Mouse (Mus musculus) right cerebral cortex, postnatal 25 days (tissue): ENCODE measurements around the gene Mark1.
A peak's percentile ranks its signal among the peaks of the same experiment; 100 is the strongest.

ENCODE experiments used
- DNase-seq: peaks from one replicate; pipeline ENCODE4 v3.0.0; 2022

Mark1 gene

DNA sequence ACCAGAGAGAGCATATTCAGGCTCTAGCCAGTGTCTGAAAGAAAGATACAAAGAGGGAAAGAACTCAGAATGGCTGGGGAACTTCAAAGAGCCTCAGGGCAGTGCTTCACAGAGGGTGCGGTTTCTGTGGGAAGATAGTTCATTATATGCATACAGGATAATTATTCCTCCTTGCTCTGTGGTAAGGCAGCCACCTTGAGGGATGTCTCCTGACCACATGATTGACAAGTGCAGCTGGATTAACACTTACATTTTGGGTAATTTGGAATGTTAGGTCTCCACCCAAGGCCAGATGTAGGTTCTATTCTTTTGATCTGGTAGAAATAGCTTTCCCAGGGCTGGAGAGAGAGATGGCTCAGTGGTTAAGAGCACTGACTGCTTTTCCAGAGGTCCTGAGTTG is 113.2 kb downstream of the Mark1 start:
- DNase-seq: no peak

DNA sequence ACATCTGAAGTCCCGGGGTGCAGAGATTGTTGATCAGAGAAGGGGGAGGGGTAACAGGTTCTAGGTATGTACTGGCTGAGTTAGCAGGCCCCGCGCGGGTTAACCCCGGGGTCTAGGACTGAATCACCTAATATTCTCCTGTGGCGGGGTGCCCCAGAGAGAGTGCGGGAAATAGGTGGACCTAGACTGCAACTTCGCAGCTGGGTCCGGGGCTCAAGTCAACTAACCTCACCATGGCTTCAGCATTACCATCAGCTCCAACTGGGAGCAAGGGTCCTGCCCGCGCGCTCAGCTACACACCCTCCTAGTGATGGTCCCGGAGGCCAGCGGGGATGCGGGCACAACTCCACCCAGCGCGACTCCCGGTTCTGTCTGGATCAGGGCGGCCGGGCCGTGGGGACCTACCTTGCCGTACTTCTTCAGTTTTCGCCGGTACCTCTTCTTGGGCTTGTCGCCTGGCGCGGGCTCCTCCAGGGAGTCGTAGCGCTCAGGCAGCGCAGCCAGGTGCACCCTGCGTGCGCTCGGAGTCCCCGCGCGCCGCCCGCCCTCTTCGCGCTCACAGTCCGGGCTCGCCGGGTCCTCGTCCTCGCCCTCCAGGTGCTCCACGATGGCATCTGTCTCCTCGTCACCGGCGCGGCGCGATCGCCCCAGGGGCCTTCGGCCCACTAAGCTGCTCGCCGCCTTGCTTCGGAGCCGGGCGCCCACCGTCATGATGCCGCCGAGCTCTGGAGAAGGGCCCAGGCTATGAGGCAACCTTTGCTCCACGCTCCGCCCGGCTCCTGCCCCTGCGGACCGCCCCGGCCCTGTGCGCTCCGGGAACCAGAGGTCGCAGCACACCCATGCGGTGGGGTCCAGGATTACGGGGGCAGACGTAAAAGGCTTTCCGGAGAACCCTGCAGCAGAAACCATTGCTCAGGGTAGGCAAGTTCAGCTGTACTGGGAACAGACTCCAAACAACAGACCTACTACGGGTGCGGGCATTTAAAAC is 116.8 kb downstream of the Mark1 start, which contains the start of gene C130074G19Rik:
Gene C130074G19Rik (minus strand): TSS at position 938 of the 988 bp plus-strand sequence.
- DNase-seq: peak; percentile 50

DNA sequence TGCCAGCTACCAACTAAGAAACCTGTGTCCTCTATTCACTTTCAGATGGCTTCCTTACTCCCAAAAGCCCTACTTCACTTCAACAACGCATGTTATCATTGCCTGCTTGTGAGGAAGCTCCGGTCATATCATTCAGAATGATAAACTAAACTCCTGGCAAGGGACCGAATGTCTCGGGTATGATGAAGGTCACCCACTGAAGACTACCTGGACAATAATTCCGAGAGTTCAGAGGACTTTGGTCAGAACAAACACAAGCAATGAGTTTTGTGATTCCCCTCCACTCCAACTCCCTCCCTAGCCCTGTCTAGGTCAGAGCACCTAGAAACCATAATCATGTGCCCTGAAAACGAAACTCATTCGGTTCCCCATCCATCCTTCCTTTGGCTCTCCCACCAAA is 117.5 kb downstream of the Mark1 start:
- DNase-seq: no peak

DNA sequence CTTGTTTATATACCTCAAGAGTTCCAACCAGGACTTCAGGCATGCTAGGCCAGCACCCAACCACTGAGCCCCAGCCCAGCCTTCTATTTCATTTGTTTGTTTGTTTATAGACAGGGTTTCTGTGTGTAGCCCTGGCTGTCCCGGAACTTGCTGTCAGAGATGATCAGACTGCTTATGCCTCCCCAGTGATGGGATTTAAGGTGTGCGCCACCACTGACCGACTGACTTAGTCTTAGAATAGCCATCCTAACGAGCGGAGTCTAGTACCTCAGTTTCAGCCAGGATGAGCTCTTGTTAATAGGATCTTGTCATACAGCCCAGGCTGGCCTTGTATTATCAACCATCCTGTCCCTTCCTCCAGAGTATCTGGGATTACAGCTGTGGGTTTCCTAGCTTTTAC is 118.2 kb downstream of the Mark1 start:
- no peak for DNase-seq

DNA sequence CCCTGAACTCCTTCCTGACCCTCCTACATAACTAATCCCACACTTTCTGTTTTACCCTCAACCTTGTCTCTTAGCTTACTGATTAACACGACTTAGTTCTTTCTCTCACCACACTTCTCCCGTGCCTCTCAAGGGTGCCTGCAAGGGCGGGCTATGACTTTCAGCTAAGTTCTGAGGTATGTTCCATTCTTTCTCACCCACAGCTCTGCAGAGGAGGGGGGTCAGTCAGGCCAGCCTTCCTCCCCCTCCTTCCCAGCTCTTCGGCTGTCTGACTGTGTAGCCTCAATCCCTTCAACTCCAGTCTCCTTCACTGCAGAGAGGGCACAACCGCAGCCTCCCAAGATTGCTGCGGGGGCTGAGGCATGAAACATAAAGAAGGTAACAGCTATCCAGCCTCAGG is 120.5 kb downstream of the Mark1 start:
- DNase-seq: no peak

DNA sequence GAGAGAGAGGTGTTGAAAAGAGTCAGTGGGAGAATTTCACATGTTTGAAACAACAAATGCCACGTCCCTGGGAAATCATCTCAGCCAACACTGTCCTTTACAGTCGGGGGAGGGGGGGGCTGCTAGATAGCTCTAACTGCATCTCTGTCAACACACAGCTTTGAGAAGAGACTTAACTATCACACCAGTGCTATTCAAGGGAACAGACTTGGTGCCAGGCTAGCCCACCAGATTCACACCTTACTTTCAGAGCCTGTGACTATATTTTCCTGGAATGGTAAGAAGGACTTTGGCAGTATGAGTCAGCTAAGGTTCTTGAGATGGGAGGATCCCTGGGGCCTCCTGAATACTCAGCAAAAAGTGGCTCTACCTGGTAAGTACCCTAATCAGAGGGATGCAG is 122.1 kb downstream of the Mark1 start:
- DNase-seq: no peak

DNA sequence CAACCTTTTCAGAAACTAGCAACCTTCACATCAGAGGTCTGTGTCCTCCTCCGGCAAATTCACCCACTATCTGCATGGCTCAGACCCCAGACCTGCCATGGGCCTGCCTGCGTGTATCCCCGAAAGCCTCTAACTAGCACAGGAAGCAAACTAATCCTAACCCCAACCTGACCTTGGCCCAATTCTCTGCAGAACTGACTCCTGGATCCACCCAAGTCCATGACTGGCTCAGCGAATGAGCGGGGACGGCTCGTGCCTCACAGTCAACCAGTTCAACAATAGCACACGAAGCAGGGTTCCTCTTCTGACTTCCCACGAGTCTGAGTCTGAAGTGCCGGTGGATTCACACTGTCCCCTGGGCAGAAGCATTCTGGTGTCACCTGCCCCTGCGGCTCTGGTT is 125.5 kb downstream of the Mark1 start:
- DNase-seq: no peak

DNA sequence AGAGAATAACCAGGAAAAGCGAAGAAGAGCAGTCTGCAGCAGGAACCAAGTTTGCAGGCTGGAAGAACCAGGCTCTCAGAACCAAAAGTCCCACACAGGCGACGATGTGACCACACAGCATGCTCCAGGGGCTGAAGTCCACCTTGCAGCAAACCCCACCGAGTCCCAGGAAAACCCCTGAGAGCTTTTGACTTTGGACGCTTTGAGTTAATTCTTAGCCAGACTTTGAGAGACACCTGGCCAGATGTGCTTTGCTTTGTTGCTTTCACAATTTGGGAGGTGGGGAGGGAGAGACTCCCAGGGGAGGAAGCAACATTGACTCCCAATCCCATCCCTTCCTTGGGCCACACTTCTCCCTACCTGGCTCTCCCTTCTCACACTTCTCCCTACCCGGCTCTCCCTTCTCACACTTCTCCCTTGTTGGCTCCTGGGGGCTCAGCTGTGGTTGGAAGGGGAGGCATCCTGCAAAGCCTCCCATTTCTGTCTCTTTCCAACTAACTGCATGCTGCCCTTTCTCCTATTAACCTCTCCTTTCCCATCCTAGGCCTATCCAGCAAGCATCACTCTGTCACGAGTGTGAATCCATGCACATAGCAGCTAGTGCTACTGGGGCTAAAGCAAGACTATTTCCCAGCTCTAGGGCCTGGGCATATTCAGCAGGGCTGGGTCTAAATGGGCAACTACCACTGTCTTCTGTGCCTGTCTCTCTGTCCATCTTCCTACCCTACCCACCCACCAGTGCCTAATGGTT is 127.1 kb downstream of the Mark1 start:
- DNase-seq: no peak

DNA sequence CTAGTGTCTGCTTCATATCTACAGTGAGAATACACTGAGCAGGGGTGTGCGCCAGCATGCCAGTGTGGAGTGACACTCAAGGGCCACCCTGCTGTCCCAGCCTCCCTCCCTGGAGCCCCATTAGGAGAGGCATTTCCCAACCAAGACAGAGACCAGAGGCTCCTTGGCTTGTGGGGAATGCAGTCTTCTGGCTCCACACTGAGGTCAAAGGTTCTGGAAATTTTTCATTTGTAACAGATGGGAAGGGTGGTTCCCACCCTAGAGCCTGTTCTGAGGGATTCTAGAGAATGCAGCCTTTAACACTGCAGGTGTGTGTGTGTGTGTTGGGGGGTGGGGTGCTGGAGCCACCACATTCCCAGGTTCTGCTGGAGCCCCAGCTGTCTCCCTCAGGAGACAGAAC is 127.9 kb downstream of the Mark1 start:
- no peak for DNase-seq

DNA sequence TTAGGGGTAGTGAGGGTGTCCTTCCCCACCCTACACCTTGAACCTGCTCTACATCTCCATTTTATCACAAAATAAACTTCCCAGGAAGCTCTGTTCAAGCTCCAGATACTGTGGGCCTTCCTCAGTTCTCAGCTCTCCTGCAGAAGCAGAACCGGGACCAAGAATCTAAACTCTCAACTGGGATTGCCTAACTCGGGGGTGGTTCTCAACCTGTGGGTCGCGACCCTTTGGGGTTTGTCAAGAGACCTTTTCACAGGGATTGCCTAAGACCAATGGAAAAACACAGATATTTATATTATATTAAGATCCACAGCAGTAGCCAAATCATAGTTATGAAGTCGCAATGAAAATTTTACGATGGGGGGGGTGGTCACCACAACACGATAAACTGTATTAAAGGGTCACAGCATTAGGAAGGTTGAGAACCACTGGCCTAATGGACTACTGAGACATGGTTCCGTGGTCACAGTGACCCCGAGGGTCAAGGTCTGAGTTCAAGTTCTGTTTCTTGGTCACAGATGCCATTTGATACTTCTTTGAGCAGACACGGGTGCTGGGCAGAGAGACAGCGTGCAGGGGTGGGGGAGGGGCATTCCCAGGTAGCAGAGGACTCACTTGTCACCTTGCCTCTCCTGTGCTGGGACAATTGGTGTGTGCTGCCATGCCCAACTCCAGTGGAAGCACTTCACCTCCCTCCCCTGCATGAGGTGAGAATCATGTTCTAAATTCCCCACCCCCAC is 128.6 kb downstream of the Mark1 start:
- DNase-seq: no peak

DNA sequence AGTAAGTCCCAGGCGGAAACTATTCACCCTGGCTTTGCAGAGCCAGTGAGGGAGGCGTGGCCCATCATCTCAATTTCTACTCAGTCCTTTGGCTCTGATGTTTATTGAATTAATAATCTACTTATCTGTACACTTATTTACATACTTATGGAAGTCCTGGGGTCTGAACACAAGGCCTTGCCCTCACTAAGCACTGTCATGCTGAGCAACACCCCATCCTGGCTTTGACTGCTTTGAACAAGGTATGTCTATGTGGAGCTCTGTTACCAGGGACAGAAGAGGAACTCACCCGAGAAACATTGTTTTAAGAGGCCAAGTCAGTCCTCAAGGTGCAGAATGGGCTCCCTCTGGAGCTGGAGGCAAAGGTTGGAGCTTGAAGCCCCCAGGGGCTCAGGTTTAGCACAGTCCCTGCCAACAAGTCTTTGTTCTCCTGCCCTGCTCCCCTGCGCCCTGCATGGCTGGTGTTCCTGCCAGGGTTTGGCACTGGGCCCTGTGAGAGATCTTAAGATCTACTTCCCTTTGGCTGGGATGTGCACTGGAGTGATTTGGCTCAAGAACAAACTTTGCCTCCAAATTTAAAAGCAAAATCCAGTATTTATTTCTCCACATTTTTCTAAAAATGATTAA is 129.3 kb downstream of the Mark1 start:
- DNase-seq: no peak

DNA sequence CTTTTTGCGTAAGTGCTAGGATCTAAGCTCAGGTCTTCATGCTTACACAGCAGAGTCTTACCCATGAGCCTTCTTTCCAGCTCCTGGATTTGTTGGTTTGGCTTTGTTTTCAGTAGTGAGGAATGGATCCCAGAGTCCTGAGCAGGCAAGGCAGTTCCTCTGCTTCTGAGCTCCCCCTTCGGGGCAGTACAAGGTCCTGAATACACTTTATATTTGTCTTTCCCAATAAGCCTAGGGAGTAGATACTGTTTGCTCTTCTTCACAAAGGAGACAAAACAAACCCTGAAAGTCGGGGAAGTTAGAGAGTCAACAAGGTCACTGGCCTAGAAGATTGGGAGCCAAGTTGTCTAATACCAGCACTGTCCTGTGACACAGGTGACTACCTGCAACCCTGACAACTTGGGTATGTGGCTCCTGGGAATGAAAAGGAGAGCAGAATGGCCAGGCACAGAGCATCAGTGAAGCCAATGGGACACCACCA is 131.7 kb downstream of the Mark1 start:
- DNase-seq: no peak

DNA sequence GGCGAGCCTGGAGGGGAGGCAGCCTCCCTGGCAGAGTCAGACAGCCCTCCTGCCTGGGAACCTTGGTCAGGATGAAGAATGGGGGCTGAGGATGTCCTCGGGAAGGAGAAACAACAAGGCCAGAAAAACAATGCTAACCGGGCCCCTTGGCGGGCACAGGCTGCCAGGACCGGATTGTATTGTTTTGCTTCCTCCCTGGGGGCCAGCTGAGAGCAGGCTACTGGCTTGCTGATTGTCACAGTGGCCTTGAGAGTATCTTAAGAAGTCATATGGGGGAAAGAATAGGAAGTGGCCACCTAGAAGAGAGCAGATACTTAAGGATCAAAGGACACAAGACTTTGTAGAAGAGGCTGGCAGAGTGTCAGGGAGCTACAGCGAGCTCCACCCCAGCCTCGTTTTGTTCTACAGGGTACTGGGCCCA is 135.0 kb downstream of the Mark1 start:
- DNase-seq: no peak

DNA sequence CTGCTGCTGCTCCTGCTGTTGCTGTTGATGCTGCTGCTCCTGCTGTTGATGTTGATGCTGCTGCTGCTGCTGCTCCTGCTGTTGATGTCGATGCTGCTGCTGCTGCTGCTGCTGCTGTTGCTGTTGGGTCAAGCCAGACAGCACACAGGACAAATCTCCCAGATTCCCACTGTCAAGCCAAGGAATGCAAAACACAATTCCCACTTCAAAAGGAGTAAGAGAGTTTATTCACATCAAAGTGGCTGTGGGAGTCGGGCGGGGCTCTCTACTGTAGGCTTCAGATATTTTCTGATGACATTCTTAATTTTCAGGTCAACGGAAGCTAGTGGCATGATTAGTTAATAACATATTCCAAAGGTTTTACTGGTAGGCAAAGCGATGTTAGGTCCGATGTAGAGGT is 136.7 kb downstream of the Mark1 start:
- DNase-seq: no peak

DNA sequence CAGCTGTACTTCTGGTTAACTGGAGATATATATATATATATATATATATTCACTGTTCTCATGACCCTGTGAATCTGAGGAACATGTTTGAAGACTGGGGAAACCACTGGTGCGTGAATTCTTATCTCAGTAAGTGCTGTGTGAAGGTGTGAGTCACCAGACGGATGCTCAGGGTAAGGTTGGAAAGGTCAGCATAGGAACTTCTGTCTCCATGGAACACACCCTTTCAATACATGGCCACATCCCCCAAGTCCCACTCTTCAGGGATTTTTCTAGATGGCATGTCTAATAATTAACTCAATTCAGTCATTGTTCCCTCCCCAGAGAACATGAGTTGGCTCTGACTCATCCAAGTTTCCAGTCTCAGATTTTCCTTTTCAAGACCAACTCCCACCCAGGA is 137.8 kb downstream of the Mark1 start:
- DNase-seq: no peak

DNA sequence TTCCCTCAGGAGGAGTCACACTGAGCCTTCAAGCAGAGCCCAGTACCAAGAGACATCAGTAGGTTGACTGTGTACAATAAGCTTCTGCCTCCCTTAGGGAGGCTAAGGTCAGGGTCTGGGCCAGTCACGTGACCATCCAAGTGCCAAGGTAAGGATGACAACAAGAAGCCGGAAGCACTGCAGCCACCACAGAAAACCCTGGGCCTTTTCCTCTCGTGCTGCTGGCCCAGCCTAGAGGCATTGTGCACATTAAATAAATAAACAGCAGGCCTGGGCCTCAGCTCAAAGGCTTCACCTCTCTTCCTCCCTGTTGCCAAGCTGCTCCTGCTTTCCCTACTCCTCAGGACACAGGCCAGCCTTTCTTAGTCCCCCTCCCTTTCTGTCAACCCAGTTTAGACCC is 139.1 kb downstream of the Mark1 start:
- no peak for DNase-seq

DNA sequence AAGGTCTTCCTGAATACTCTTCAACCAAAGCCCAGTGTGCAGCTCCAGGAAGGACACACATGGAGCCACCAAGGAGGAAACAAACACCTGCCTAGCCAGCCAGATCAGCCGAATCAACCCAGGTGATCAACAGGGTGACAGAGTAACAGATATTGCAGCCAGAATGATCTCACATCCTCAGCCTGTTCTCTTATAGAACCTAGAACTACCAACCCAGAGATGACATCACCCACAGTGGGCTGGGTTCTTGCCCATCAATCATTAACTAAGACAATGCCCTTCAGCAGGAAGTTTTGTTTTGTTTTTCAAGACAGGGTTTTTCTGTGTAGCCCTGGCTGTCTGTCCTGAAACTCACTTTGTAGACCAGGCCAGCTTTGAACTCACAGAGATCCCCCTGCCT is 141.1 kb downstream of the Mark1 start:
- no peak for DNase-seq

DNA sequence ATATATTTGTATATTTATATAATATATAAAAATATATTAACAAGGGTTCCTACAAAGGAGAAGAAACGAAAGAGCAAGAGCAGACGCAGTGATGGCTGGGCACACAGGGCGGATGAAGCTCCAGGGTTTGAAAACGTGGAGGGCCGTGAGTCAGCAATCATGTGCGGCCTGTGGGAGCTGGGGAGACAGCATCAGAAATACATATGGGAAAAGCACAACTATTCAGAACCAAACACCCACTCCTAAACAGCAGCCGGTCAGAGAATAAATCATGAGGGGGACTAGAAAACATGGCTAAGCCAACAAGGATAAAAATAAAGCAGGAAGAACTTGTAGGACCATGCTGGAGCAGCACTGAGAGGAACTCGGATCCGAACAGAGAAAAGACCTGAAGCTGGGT is 142.2 kb downstream of the Mark1 start:
- peak; percentile 36 for DNase-seq

DNA sequence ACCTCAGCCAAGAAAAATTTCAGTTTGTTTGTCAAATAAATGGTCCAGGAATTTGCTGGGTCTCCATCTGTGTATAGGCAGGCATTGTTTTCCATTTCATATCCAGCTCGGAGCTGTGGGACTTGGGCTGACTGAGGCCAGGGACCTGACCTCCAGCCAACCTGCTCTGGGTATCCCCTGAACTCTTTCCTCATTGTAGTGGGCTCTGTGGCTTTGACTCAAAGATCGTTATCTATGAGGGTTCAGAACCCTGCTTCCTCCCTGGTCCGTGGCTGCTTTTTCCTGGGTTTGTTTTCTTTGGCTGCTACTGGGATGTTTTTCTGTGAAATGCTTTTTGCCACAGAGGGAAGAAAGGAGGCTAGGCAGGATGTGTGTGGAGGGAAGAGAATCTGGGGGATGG is 145.4 kb downstream of the Mark1 start:
- DNase-seq: no peak

DNA sequence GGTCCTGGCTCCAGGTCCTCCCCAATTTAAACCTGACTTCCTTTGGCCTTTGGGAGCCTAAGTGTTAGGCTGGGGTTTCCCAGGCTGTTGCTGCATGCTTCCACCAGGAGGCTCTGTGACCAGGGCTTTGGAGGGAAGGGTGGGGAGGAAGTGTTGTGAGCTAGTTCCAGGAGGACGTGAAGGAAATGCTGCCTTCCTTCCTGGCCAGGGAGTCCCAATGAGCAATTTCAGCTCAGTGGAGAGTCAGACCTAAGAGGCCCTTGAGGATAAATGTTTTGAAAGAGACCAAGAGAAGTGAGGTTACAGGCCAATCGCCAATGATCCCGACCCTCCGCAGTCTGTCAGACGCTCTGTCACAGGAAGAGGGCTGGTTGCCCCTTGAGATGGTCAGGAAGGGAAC is 146.0 kb downstream of the Mark1 start:
- peak; percentile 48 for DNase-seq

DNA sequence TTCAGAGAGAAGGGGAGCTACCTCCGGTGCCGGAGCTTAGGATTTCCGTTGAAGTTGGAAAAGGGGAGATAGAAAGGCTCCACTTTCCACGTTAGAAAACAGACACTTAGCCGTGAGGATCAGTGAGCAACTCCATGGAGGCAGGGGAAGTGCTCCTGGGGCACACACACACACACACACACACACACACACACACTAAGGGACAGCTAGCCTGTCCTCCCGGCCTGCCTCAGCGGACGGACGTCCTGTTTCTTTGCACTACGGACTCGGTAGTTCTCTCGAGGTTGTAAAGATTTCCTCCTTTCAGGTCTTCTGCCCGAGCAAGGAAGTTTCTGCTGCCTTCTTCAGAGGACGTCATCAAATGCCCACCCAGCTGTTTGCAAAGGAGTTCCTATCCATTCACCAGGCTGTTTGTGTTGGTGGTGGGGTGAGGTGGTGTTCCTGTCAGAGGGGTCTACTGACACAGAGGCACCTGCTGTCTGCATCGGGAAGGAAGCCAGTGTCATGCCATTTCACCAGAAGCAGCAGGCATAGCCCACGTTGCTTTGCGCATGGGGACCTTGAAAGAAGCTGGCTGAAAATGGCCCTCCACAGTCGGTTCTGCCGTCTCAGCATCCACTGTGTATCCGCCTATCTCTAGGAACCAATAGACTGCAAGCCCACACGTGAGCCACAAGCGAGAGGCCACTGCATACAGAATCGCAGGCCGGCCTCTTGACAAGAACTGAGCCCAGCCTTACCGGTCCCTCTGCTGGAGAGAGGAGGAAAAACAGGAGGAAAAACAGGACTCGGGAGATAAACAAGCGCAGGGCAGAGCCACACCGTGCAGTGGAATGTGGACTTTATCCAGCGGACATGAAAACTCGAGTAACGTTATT is 147.4 kb downstream of the Mark1 start:
- peak; percentile 67 for DNase-seq

DNA sequence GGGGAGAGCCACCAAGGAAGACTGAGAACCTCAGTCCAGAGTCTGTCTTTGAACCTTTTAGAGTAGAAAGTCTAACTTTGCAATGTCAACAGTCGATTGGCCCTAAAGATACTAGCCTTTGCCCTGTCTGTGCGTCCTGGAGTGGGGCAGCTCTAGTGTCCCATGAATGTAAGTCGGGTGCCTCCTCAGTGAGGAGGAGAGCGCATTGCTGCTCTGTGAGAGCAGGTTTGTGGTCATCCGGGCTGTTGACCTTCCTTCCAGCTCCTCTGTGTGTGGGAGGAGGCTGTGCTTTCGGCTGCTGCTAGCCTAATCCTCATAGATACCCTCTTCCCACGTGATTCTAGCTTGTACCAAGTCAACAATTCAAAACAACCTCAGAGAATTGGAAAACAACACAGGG is 148.2 kb downstream of the Mark1 start:
- no peak for DNase-seq
